Mouse (Mus musculus) G1E (cell line): ENCODE measurements around the gene Bmp2k.

ENCODE experiments used
- CTCF ChIP-seq: IDR thresholded peaks from 2 replicates; pipeline ENCODE4 v1.5.1; 2012; ENCODE audit warnings: low read depth, low read length, inconsistent platforms, mixed read lengths
- GATA1 ChIP-seq: IDR thresholded peaks from 2 replicates; pipeline ENCODE4 v1.6.1; 2012; ENCODE audit warnings: borderline replicate concordance, low read length, inconsistent platforms, mixed read lengths
- POLR2AphosphoS5 ChIP-seq: IDR thresholded peaks from 2 replicates; pipeline ENCODE4 v1.6.1; 2012; ENCODE audit warnings: low read depth, low read length, inconsistent platforms; ENCODE audit not compliant: insufficient replicate concordance

DNA sequence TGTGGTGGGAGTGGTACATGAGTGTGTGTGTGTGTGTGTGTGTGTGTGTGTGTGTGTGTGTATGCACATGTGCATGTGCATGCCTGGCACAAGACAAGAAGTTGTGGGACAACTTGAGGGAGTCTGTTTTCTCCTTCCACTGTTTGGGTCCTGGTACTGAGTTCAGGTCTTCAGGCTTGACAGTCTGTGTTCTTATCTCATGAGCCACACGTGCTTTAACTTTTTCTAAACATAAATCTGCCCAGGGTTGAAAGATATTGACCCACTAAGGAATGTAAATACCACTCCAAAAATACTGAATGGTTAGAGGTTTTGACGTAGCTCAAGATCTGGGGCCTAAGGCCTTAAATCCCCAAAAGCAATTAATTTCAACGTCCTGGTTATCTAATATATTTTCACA is 23.8 kb upstream of the Bmp2k start:
- TF ChIP-seq CTCF (no peak), GATA1 (no peak), POLR2AphosphoS5 (no peak)
